Mouse (Mus musculus) ES-Bruce4 (cell line): ENCODE measurements at regions not wholly inside any gene's neighbourhood (a gene's known extent, or its start where the extent isn't known, plus 50 kb on each side); places are given as distances from the start of the nearest gene placed in this dataset.

Experiments used
- CTCF ChIP-seq: IDR thresholded peaks from one replicate; pipeline ENCODE4 v1.8.1; 2011; ENCODE audit warnings: low read depth, low read length
- EP300 ChIP-seq: IDR thresholded peaks from 2 replicates; pipeline ENCODE4 v1.6.1; 2011; ENCODE audit warnings: low read depth, low read length; ENCODE audit not compliant: insufficient read depth
- POLR2A ChIP-seq: IDR thresholded peaks from one replicate; pipeline ENCODE4 v1.8.1; 2011; ENCODE audit warnings: low read length; ENCODE audit not compliant: insufficient read depth

DNA sequence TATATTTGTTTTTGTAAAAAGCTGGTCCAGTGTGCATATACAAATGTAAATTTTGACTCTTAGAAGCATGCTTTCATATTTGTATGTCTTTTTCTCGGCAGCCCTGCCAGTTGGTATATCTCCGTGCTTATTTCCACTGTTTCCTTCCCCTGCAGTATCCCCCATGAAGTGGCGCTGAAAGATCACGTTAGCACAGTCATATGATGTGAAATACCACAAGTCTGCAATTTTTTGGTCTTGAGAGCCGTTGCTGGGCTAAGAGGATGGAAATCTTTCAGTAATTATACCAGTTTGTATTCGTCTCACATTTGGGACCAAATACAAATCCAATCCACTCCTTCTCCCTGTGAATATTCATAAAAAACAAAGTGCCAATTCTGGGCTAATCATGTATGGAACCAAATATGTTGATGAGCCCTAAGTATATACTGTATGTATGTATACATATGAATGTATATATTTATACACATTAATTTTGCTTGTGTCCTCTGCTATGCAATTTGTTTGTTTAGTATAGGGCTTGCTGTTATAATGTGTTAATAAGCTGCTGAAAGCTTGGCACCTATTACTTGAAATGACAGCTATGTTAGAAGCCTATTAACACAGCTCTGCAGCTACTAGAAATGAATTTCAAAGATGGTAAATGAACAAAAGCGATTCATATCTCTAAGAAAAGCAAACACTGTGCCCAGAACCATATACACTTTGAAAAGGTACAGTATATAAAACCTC, 283.8 kb upstream of the Dph6 start:
- TF ChIP-seq CTCF (no peak), EP300 (no peak), POLR2A (no peak)
